Comparison of ENCODE assay signal across 9 mouse cellular contexts in the genomic region with DNA sequence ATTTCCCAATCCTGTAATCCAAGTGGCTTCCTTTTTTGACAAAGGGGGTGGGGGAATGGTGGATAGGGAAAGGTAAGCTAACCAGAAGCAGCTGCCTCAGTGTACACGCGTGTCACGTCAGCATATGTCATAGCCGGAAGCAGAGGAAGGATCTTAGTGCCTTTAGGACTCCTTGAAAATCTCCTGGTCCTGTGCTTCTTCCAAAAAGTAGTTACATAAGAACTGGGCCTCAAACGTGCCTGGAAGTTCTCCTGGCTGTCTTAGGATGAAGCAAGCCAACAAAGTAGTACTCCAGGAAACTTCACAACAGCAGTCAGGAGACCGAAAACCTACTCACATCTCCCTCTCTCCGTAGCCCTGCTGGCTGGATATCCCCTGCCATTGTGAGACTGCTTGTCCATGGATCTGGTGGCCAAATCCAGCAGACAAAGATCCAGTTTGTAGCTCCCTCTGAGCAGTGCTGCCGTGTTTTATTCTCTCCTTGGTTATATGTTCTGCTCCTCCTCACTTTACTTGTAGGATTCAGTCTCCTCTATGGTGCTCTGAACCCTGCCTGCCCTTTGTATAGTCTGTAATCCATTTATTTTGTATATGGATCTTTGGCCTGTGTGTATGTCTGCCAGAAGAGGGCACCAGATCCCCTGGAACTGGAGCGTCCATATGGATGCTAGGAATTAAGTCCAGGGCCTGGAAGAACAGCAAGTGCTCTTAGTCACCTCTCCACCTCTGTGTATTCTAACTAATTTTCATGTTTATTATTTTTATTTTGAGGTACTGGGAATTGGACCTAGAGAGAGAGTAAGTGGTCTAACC. TPM values are rescaled to one million over a fixed set of nuclear protein-coding genes. Genes with fewer than 3 reads are reported as not detected.
A peak's percentile ranks its signal among the peaks of the same experiment; 100 is the strongest.
DNase-seq lines count a peak whose midpoint lies in the region; ATAC-seq lines count a peak whose summit lies in the region.
"Had no signal": no experiment of that assay in that cellular context is flagged by ENCODE, and none has a peak within 500 bp of the region (broad histone marks: within the 10 kb centered on the region; RNA-seq: fewer than 3 reads in every experiment).

No protein-coding gene starts in this region.

- no peaks in the 10 kb centered on the region for H3K9me3 ChIP-seq in heart, embryonic 16.5 days (replicated peaks; ENCODE audit: control insufficient read depth, low read length)
- H3K9me3 ChIP-seq: embryonic facial prominence, embryonic 12.5 days had no signal

- H3K4me3 ChIP-seq in heart, embryonic 16.5 days (ENCODE audit: low read length), result no peak overlapping the region
- H3K4me3 ChIP-seq: embryonic facial prominence, embryonic 12.5 days had no signal

- peaks cover 26% of the 10 kb centered on the region for H3K36me3 ChIP-seq in heart, embryonic 16.5 days (ENCODE audit: control insufficient read depth, insufficient read depth)

- peak; percentile 32; the same call in 1 of the 2 replicates for ATAC-seq in heart, embryonic 16.5 days (replicated peaks; ENCODE audit: extremely low read depth, insufficient read depth, low FRiP score)

- 75% methylated on average over 9 of the region's 9 CpGs for WGBS in heart, embryonic 16.5 days

- H3K9ac ChIP-seq in heart, embryonic 16.5 days (ENCODE audit: low read length), result no peak overlapping the region
- H3K9ac ChIP-seq: embryonic facial prominence, embryonic 12.5 days had no signal

- no peak overlapping the region for H3K4me2 ChIP-seq in heart, embryonic 16.5 days (ENCODE audit: low read depth, low read length)
- H3K4me2 ChIP-seq: embryonic facial prominence, embryonic 12.5 days had no signal

- no peaks in the 10 kb centered on the region for H3K4me1 ChIP-seq in heart, embryonic 16.5 days (ENCODE audit: control insufficient read depth, insufficient read depth, low read length)
- H3K4me1 ChIP-seq: embryonic facial prominence, embryonic 12.5 days had no signal

- DNase-seq in urinary bladder, postnatal 25 days (ENCODE audit: low spot score), result peak; percentile 32
- no peak for DNase-seq in urinary bladder, adult 2 months (ENCODE audit: low spot score)
- peak; percentile 77 for DNase-seq in embryo, embryonic 10.5 days (ENCODE audit: low spot score)
- peak; percentile 26 for DNase-seq in layer of hippocampus, adult 9-10 months (ENCODE audit: low spot score)
- peak; percentile 37 for DNase-seq in lung, postnatal 25 days (ENCODE audit: low spot score)
- peak; percentile 23 for DNase-seq in right cerebral cortex, postnatal 25 days
- no peak for DNase-seq in urinary bladder, adult 18-20 months (ENCODE audit: low spot score in 2 of 2)

- no peak overlapping the region for H3K27ac ChIP-seq in heart, embryonic 16.5 days (ENCODE audit: low read length)
- H3K27ac ChIP-seq: embryonic facial prominence, embryonic 12.5 days had no signal

- H3K27me3 ChIP-seq in heart, embryonic 16.5 days (ENCODE audit: control insufficient read depth, insufficient read depth, low read length), result no peaks in the 10 kb centered on the region
- H3K27me3 ChIP-seq: embryonic facial prominence, embryonic 12.5 days had no signal

RNA-seq across cellular contexts. Expression of a gene that starts 12.4 kb away (rescaled TPM):
- polyA plus RNA-seq in urinary bladder, adult 2 months (2012; rRNA removed), result 107 and 118 TPM in 2 replicates
- polyA plus RNA-seq in heart, embryonic 16.5 days (2015; fragmentation: Nextera tagmentation; extraction: Ambion mirVana), result 108 and 116 TPM in 2 replicates

RNA-seq across cellular contexts. Expression of a gene that starts 12.6 kb away (rescaled TPM):
- polyA plus RNA-seq in urinary bladder, adult 2 months (2012; rRNA removed), result 0.19 and 0.27 TPM in 2 replicates
- 0.12 TPM in 1 of 2 replicates, not detected in the other for polyA plus RNA-seq in heart, embryonic 16.5 days (2015; fragmentation: Nextera tagmentation; extraction: Ambion mirVana)

Comparison
In these comparisons a context has a peak if more than half of its experiments do, and no peak if none do; other contexts are left out.
1. DNase-seq: peak in urinary bladder, postnatal 25 days (single experiment), embryo, embryonic 10.5 days (single experiment), layer of hippocampus, adult 9-10 months (single experiment), lung, postnatal 25 days (single experiment) and right cerebral cortex, postnatal 25 days (single experiment); none in urinary bladder, adult 2 months (single experiment) and urinary bladder, adult 18-20 months (0 of 2).